In the genomic region with DNA sequence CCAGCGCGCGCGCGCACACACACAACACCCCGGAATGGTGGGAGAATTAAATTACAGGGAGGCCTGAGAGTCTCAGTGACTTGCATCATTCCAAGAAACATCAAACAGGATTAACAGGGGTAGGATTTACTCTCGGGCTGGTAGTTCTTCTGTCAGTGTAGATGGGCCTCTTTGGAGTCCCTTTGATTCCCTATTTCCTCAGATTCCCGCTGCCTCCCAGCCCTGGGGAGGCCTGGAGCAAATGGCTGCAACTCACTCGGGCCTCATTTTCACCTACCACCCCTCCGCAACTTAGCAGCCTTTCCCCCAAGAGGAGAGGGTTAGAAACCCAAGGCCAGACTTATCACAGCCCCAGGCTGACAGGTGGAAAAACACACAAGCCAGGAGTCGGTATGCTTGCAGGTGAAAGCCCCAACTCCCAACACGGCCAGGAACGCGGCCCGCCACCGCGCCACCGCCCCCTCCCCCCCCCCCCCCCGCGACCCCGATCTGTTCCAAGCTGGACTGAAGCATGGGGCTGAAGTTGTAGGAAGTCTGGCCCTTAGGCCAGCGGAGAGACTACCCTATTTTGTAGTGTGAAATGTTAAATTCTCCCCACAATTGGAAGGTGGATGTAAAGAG, we compare ENCODE assay signal across 8 mouse cellular contexts. TPM values are rescaled to one million over a fixed set of nuclear protein-coding genes. Genes with fewer than 3 reads are reported as not detected.
DNase-seq lines count a peak whose midpoint lies in the region; ATAC-seq lines count a peak whose summit lies in the region.

No protein-coding gene starts in this region.

- WGBS in intestine, embryonic 16.5 days, result 5% methylated on average over 19 of the region's 22 CpGs
- WGBS in neural tube, embryonic 11.5 days, result 9% methylated on average over 15 of the region's 22 CpGs

- no peaks in the 10 kb centered on the region for H3K9me3 ChIP-seq in erythroblast, embryonic 14.5 days (ENCODE audit: control insufficient read depth, low read length)
- H3K9me3 ChIP-seq in intestine, embryonic 16.5 days (ENCODE audit: control insufficient read depth, low read length), result no peaks in the 10 kb centered on the region
- H3K9me3 ChIP-seq in neural tube, embryonic 11.5 days (ENCODE audit: control insufficient read depth, low read length), result no peaks in the 10 kb centered on the region

- peaks cover 72% of the 10 kb centered on the region for H3K4me1 ChIP-seq in erythroblast, embryonic 14.5 days (ENCODE audit: control insufficient read depth)
- peaks cover 30% of the 10 kb centered on the region for H3K4me1 ChIP-seq in intestine, embryonic 16.5 days (ENCODE audit: control insufficient read depth, insufficient read depth, low read length)
- H3K4me1 ChIP-seq in neural tube, embryonic 11.5 days (ENCODE audit: control insufficient read depth, insufficient read depth, low read length), result peaks cover 11% of the 10 kb centered on the region

- no peaks in the 10 kb centered on the region for H3K27me3 ChIP-seq in erythroblast, embryonic 14.5 days (ENCODE audit: control insufficient read depth)
- H3K27me3 ChIP-seq in intestine, embryonic 16.5 days (replicated peaks; ENCODE audit: control insufficient read depth, insufficient read depth, low read length), result no peaks in the 10 kb centered on the region
- no peaks in the 10 kb centered on the region for H3K27me3 ChIP-seq in neural tube, embryonic 11.5 days (ENCODE audit: control insufficient read depth, insufficient read depth, low read length)

- peaks cover 70% of the 10 kb centered on the region for H3K36me3 ChIP-seq in erythroblast, embryonic 14.5 days (ENCODE audit: control insufficient read depth)
- H3K36me3 ChIP-seq in intestine, embryonic 16.5 days (ENCODE audit: control insufficient read depth, insufficient read depth, low read length), result peaks cover 6% of the 10 kb centered on the region
- H3K36me3 ChIP-seq in neural tube, embryonic 11.5 days (ENCODE audit: control insufficient read depth, insufficient read depth, low read length), result 0 out of 2 replicates have a peak, but pooled peaks cover 7% of the 10 kb centered on the region

- peak; percentile 54 for DNase-seq in 3T3-L1 (ENCODE audit: low read depth, low spot score)
- peak; percentile 65 for DNase-seq in embryo, embryonic 11 days
- DNase-seq in neural tube, embryonic 11.5 days (ENCODE audit: low spot score), result peak; percentile 15
- DNase-seq in T-cell, adult 2 months (ENCODE audit: low spot score), result no peak
- DNase-seq in cerebellum, postnatal 25 days, result no peak

- H3K4me2 ChIP-seq in intestine, embryonic 16.5 days (ENCODE audit: low read depth, low read length), result peak overlapping the region; percentile 66
- peak overlapping the region; percentile 79 for H3K4me2 ChIP-seq in neural tube, embryonic 11.5 days (ENCODE audit: low read depth)

- H3K27ac ChIP-seq in intestine, embryonic 16.5 days (ENCODE audit: low read length), result peak overlapping the region; percentile 98
- no peak overlapping the region for H3K27ac ChIP-seq in neural tube, embryonic 11.5 days (ENCODE audit: low read depth, low read length)

- peak overlapping the region; percentile 99 for H3K9ac ChIP-seq in intestine, embryonic 16.5 days (ENCODE audit: low read depth, low read length)
- H3K9ac ChIP-seq in neural tube, embryonic 11.5 days (ENCODE audit: low read length), result peak overlapping the region; percentile 98

- ATAC-seq in erythroblast, adult 5-6 weeks (replicated peaks; ENCODE audit: low FRiP score, poor library complexity, severe bottlenecking), result no peak
- no peak for ATAC-seq in intestine, embryonic 16.5 days
- no peak for ATAC-seq in neural tube, embryonic 11.5 days (ENCODE audit: insufficient read depth, low FRiP score, low TSS enrichment)

- peak overlapping the region; percentile 88 for H3K4me3 ChIP-seq in erythroblast, embryonic 14.5 days (replicated peaks)
- H3K4me3 ChIP-seq in intestine, embryonic 16.5 days (ENCODE audit: low read length), result peak overlapping the region; percentile 88
- H3K4me3 ChIP-seq in neural tube, embryonic 11.5 days (ENCODE audit: low read depth, low read length), result peak overlapping the region; percentile 98

RNA-seq across cellular contexts. Expression of a gene that starts 1.3 kb away (rescaled TPM):
- 2.2 and 2.3 TPM in 2 replicates for polyA plus RNA-seq in erythroblast, embryonic 14.5 days (2012)
- 33.4 and 36.8 TPM in 2 replicates for total RNA-seq in erythroblast, adult 5-6 weeks (2015; ENCODE audit: low replicate concordance)
- 8.7 and 13.2 TPM in 2 replicates for total RNA-seq in erythroblast, adult 5-6 weeks (2017; ENCODE audit: low replicate concordance)
- polyA plus RNA-seq in intestine, embryonic 16.5 days (2015; fragmentation: Nextera tagmentation; extraction: Ambion mirVana), result 53.5 and 67.5 TPM in 2 replicates
- polyA plus RNA-seq in neural tube, embryonic 11.5 days (2014; fragmentation: Nextera tagmentation; extraction: Ambion mirVana), result 33.1 and 34.0 TPM in 2 replicates

RNA-seq across cellular contexts. Expression of a gene that starts 1.4 kb away (rescaled TPM):
- 0.58 and 0.97 TPM in 2 replicates for polyA plus RNA-seq in erythroblast, embryonic 14.5 days (2012)
- total RNA-seq in erythroblast, adult 5-6 weeks (2015; ENCODE audit: low replicate concordance), result 1.3 and 2.5 TPM in 2 replicates
- 9.2 and 15.5 TPM in 2 replicates for total RNA-seq in erythroblast, adult 5-6 weeks (2017; ENCODE audit: low replicate concordance)
- 13.3 and 13.5 TPM in 2 replicates for polyA plus RNA-seq in intestine, embryonic 16.5 days (2015; fragmentation: Nextera tagmentation; extraction: Ambion mirVana)
- polyA plus RNA-seq in neural tube, embryonic 11.5 days (2014; fragmentation: Nextera tagmentation; extraction: Ambion mirVana), result 5.4 and 6.3 TPM in 2 replicates

RNA-seq across cellular contexts. Expression of a gene that starts 14.7 kb away (rescaled TPM):
- 0.14 and 0.16 TPM in 2 replicates for polyA plus RNA-seq in erythroblast, embryonic 14.5 days (2012)
- total RNA-seq in erythroblast, adult 5-6 weeks (2015; ENCODE audit: low replicate concordance), result 2.5 TPM in 2 replicates
- total RNA-seq in erythroblast, adult 5-6 weeks (2017; ENCODE audit: low replicate concordance), result 1.2 and 1.5 TPM in 2 replicates
- 10.7 and 11.4 TPM in 2 replicates for polyA plus RNA-seq in intestine, embryonic 16.5 days (2015; fragmentation: Nextera tagmentation; extraction: Ambion mirVana)
- polyA plus RNA-seq in neural tube, embryonic 11.5 days (2014; fragmentation: Nextera tagmentation; extraction: Ambion mirVana), result 6.0 and 7.6 TPM in 2 replicates

RNA-seq across cellular contexts. Expression of a gene that starts 51.2 kb away (rescaled TPM):
- polyA plus RNA-seq in erythroblast, embryonic 14.5 days (2012), result 0.02 and 0.05 TPM in 2 replicates
- total RNA-seq in erythroblast, adult 5-6 weeks (2015; ENCODE audit: low replicate concordance), result 2.9 and 6.5 TPM in 2 replicates
- total RNA-seq in erythroblast, adult 5-6 weeks (2017; ENCODE audit: low replicate concordance), result 5.4 and 5.7 TPM in 2 replicates
- polyA plus RNA-seq in intestine, embryonic 16.5 days (2015; fragmentation: Nextera tagmentation; extraction: Ambion mirVana), result 8.2 and 8.3 TPM in 2 replicates
- 7.7 and 8.6 TPM in 2 replicates for polyA plus RNA-seq in neural tube, embryonic 11.5 days (2014; fragmentation: Nextera tagmentation; extraction: Ambion mirVana)

Comparison
In these comparisons a context has a peak if more than half of its experiments do, and no peak if none do; other contexts are left out.
1. DNase-seq: peak in 3T3-L1 (single experiment), embryo, embryonic 11 days (single experiment) and neural tube, embryonic 11.5 days (single experiment); none in T-cell, adult 2 months (single experiment) and cerebellum, postnatal 25 days (0 of 2).
2. RNA of a gene that starts 1.3 kb away (polyA plus RNA-seq): 53.5 to 67.5 TPM in intestine, embryonic 16.5 days and 33.1 to 34.0 TPM in neural tube, embryonic 11.5 days; 2.2 to 2.3 TPM in erythroblast, embryonic 14.5 days; every median in the first group is over 10 times any median in the second.
3. Peak in every context shown above with its lines, with median percentiles within 50 percentile points of each other: H3K4me3 ChIP-seq.